Mouse (Mus musculus): Measurements from ENCODE around the gene Castor1.

The Castor1 gene

GRCm38 (mm10) chr11:4261969-4262368 lies 43.9 kb downstream of the Castor1 start:
- DNase-seq (ENCODE audit: low read depth, low spot score) = peak; percentile 18

- DNase-seq (ENCODE audit: low read depth, low spot score) = no peak
Measured at GRCm38 (mm10) chr11:4262847-4263246, 44.8 kb downstream of the Castor1 start.

GRCm38 (mm10) chr11:4263296-4263695 lies 45.3 kb downstream of the Castor1 start:
- no peak for DNase-seq (ENCODE audit: low read depth, low spot score)

- no peak for DNase-seq (ENCODE audit: low read depth, low spot score)
Measured at GRCm38 (mm10) chr11:4264066-4264465, 46.0 kb downstream of the Castor1 start.

DNA sequence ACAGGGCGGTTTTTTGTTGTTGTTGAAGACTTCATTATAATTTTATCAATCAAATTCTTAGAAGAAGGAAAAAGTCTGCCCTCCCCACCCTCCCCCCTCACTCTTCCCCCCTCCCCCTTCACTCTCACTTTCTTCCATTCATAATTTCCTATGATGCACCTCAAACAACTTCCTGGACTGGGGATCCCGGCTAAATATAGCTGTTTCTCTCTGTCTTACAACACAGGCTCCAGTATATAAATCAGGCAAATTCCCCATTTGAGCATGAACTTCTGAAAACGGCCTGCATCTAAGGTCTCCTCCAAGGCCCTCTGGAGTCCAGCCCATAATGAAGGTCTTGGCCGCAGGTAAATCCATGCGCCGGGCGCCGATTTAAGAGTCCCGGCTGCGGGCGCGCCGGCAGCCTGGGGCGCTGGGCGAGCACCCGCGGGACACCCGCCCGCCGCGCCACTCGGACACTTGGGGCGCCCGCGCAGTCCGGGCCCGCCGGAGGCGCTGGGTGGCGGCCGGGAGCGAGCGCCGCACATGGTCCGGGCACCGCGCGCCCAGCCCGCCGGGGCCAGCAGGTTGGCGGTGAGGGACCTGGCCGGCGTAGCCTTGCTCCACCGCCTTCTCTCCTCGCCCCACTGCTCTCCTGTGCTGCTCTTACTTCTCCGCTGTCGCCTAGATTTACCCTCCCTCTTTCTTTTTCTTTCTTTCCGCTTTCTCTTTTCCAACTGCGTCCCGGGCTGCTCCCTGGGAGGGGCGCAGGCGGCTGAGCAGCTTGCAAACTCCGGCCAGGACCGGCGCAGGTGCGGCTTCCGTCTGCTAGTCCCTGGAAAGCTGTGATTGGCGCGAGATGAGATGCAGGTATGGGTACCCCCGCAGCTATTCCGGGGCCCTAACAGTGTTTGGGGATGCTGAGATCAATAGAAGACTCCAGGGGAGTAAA lies 48.5 kb downstream of the Castor1 start:
- DNase-seq (ENCODE audit: low read depth, low spot score) = no peak

DNA sequence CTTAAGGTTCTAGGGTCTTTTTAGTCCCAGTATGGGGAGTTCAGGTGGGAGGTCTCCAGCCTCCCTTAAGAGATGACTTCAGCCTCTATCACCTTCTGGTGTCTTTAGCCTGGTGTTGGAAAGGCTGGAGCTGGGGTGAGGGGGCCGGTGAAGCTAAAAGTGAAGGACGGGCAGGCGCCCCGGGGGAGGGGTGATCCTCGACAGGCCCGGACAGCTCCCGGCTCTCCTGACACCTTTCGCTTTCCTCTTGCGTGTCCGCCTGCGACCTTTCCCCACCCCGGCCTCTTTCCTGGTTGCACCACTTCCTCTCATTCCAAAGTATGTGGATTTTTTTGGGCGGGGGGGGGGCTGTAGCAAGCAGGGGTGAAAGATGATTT lies 49.2 kb downstream of the Castor1 start:
- no peak for DNase-seq (ENCODE audit: low read depth, low spot score)

DNA sequence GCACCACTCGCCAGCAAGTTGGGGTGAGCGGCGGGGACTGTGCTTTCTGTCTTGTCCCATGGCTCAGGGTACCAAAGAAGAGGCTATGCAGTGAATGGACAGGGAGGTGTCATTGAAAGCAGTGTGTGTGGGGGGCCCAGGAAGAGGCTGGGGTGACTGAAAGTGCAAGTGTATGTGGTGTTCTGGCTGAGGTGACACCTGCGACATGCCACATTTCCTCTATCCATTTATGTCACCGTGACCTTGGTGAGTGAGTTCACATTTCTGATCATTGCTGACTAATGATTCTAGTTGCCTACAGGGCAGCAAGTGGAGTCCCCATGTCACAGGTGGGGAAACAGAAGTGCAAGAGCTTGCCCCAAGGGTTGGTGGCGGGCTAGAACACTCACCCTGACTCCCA lies 50.5 kb downstream of the Castor1 start:
- DNase-seq (ENCODE audit: low read depth, low spot score) = no peak

GRCm38 (mm10) chr11:4270744-4271459 lies 52.9 kb downstream of the Castor1 start:
- no peak for DNase-seq (ENCODE audit: low read depth, low spot score)

DNA sequence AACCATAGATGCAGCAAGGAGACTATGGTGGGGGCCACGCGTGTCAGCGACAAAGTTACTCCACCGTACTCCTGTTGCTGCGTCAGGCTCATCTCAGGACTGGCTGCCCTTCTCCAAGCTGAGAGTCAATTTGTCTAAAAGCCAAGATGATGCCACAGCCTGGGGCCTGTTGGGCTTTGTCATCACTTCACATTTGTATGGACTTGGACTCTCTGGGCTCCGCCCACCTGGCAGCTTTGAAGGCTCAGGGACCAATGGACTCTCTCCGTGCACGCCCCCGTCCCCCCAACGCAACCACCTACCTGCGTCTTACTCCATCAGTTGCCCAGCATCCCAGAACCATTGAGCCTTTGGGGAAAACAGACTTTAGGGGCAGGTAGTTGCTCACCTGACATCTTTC lies 53.5 kb downstream of the Castor1 start:
- DNase-seq (ENCODE audit: low read depth, low spot score) = no peak

Data from brain, embryonic 18.5 days (tissue).